Mouse (Mus musculus) WW6 (cell line): Measurements from ENCODE around the gene Rcbtb2.
"Not testable (repeated sequence)": the region's sequence is repeated elsewhere in the genome, so short reads cannot be mapped to it uniquely, and the experiment has no call there.

Source experiments
- DNase-seq: peaks from one replicate; pipeline ENCODE4 v3.0.0-alpha.2; 2013; ENCODE audit warnings: low read depth, low spot score

The Rcbtb2 gene

DNA sequence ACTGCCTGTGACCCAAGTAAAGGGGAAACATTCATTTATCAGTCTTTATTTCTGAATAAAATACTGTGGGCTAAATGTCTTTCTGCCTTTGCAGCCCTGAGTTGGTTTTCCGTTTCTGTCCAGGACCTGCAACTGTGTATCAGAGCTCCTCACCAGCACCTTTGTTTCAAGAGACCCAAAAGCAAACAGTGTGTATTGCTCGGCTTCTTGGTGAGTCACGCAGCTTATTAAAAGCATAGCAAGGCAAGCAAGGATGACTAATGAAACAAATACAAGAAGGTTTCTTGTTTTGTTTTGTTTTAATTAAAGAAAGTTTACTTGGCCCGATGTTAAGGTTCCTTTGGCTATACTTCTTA lies at the start of gene Rcbtb2:
Gene Rcbtb2 (plus strand): TSS at position 115 of the 356 bp plus-strand sequence.
- DNase-seq = no peak

- no peak for DNase-seq
Observed at GRCm38 (mm10) chr14:73083563-73083962, 39.3 kb upstream of the Rcbtb2 start.

- no peak for DNase-seq
Observed at GRCm38 (mm10) chr14:73086425-73086824, 36.4 kb upstream of the Rcbtb2 start.

- no peak for DNase-seq
Observed at GRCm38 (mm10) chr14:73087247-73087646, 35.6 kb upstream of the Rcbtb2 start.

- no peak for DNase-seq
Observed at GRCm38 (mm10) chr14:73087746-73088145, 35.1 kb upstream of the Rcbtb2 start.

GRCm38 (mm10) chr14:73088224-73088623 lies 34.6 kb upstream of the Rcbtb2 start:
- no peak for DNase-seq

- DNase-seq = no peak
Observed at GRCm38 (mm10) chr14:73092871-73093270, 30.0 kb upstream of the Rcbtb2 start.

DNA sequence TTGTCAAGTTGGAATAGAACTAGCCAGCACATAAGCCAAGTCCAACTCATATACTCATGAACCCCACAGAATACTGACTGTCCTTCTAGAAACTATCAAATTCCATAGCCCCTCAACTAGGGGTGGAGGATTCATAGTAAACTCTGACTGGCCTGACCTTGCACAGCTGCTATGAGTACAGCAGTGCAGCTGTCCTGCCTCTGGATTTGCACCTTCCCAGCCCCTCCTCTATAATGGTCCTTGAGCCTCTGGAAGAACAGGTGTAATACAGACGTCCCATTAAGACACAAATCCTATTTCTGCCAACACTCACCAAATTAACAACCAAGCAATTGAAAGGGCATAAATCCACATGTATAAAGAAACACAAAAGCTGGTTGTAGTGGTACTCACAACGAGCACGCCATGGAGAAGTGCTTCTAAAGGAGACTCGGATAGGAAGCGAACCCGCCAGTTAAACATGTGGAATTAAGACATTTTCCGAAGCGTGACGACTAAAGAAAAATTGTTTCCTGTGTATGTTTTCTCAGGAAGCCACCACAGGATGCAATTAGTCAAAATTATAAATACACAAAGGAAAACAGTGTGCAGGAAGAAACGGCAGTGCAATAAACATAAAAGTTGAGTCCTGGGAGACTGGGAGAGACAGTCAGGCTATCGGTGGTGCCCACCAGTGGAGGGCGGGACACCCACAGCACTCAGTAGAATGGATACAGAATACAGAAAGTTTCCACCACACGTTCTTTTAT lies 27.9 kb upstream of the Rcbtb2 start:
- no peak for DNase-seq

DNA sequence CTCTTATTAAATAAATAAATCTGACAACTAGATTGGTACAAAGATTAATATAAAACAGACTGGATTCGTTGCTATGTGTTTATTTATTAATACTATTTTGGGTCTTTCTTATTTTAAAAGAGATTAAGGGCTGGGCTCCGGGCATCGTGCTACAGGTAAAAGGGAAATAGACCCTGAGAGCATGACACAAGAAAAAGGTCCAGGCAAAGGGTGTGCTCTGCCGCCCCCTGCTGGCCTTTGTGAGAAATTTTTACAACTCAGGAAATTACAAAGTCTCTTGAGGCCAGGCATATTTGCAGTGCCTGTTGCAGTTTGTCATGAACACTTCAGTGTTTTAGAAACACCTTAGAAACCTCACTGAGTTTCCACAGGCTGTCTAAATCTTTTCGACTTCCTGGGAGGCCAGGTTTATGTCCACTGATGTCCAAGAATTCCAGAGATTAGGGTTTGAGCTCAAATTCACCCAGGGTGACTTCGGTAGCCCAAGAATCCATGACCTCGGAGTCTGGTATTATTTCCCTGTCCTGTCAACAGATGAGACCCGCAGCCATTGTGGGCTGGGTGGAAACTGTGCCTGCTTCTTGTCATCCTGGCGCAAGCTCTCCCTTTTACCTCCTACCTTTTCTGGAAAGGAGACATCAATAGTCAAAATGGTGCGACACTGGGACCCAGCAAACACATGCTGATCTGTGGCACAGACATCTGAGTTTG lies 24.0 kb upstream of the Rcbtb2 start:
- peak; percentile 22 for DNase-seq

GRCm38 (mm10) chr14:73102270-73102865 lies 20.5 kb upstream of the Rcbtb2 start:
- no peak for DNase-seq

DNA sequence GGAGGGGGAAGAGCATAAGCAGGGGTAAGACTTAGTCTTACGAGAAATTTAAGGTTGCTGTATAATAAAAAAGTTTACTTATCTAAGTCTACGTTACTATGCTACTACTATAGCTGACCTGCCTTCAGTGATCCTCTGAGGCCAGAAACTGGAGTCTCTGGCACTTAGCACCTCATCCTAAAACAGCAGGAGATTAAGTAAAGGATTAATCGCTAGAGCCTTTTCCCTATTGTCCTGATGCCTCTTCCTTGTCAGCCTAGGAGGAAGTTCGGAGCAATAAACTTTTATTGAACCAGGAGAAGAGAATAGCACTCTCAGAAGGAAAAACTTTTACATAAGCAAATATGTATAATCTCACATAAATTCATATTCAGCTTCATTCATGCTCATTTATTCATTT lies 19.9 kb upstream of the Rcbtb2 start:
- peak; percentile 28 for DNase-seq

DNA sequence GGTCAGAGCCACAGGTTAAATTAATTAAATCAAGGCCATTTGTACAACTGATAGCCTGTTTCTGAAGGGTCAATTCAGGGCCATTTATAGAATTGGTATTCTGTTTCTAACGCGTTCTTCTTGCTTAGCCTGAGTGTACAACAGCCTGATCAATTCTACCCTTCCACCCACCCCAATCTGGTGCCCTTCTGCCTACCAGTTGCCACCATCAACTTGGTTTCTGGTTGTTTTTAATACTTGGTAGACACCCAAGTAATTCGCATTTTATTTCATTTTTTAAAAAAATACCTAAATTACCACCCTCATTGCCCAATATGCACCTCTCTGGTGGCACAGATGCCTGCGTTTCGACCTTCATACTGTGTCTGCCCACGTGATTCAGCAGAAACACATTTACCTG lies 17.9 kb upstream of the Rcbtb2 start:
- no peak for DNase-seq

DNA sequence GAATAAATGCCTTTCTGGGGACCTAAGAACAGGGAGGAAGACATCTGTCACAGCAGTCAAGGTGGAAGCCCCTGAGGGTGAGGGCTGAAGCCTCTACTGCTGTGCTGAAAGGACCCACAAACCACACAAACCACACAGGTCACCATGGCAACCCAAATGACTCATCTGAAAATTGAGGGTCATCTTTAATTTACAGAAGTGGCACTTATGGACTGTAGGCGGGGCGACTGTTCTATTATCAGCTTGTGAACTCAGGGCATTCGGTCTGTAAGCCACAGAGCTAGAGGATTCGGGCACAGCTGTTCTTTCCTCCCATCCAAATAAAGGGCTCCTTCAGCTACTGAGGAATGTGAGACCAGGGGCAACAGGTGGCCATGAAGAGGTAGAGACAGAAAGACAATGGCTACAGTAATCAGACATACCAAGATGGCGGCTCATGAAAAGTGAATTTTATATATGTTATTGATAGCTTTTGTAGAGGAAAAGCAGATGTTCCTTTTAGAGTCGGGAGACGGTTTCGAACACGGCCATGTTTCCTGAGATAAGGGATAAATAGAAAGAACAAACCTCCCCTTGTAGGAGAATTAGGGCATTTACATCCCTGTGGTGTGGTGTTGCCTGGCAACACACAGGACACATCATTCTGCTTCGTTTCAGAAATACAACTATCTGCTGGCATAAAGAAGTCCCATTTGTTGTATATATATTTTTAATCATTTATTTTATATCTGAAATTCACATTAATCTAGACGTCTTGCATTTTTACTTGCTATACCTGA lies 17.2 kb upstream of the Rcbtb2 start:
- no peak for DNase-seq

DNA sequence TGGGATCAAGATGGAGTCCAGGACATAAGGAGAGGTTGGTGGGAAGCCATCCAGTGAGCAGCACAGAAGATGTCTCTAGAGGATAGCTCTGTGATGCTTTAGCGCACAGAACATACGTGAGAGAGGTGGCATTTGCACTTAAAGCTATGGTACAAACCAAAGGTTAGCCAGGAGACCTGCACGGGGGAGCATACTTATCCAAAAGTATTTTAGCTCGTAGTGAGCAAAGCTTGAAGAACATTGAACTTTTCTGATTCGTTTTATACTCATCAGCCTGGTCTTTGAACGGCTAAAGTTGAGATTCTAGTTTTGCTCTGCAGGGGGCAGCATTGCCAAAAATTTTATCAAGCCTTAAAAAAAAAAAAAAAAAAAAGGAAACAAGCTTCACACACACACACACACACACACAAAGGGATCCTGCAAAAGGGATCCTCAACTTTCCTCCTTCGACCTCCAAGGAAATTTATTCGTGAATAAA lies 16.6 kb upstream of the Rcbtb2 start:
- no peak for DNase-seq

- no peak for DNase-seq
Observed at GRCm38 (mm10) chr14:73106957-73107356, 15.9 kb upstream of the Rcbtb2 start.

GRCm38 (mm10) chr14:73107371-73107770 lies 15.5 kb upstream of the Rcbtb2 start:
- DNase-seq = no peak

GRCm38 (mm10) chr14:73107952-73108351 lies 14.9 kb upstream of the Rcbtb2 start:
- no peak for DNase-seq

- DNase-seq = no peak
Observed at GRCm38 (mm10) chr14:73110682-73111081, 12.2 kb upstream of the Rcbtb2 start.

DNA sequence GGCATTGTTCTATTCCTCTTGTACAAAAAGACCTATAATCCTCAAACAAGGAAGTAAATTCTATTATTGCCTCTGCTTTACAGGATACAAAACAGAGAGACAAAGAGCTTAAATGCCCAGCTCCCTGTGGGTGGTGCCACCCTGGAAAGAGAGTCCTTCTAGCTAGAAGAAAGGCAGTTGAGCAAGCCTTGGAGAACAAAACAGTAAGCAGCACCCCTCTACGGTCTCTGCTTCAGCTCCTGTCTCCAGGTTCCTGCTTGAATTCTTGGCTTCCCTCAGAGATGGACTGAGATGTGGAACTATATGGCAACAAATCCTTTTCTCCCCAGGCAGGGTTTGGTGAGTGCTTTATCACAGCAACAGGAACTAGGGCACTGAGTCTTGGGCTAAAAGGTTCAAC lies 11.7 kb upstream of the Rcbtb2 start:
- DNase-seq = no peak

DNA sequence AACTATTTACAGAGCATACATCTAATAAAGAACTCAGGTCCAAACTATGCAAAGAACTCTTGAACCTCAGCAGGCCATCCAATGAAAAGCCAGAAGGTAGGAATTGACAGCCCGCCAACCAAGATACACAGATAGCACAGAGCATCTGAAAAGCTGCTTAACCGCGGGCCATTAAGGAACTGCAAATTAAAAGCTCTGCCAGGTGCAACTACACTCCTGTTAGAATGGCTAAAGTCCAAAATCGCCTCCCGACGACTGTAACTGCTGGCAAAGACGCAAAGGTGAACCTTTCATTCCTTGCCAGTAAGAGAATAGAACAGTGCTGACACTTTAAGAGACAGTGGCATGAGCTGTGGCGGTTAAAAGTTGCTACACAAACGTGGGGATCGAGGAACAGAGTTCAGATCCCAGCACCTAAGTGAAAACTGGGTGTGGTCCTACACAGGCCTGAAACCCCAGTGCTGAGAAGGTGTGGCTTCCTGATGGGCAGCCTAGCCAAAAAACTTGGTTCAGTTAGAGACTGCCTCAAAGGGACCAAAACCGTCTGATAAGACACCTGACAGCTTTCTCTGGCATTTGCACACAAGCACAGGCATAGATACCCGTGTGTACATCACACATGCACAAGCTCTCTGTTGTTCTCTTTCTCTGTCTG lies 10.5 kb upstream of the Rcbtb2 start:
- DNase-seq = no peak

GRCm38 (mm10) chr14:73114952-73115351 lies 7.9 kb upstream of the Rcbtb2 start:
- DNase-seq = not testable (repeated sequence)
